Mouse (Mus musculus): Measurements from ENCODE around the gene H2-Q6. TPM values are rescaled to one million over a fixed set of nuclear protein-coding genes. Genes with fewer than 3 reads are reported as not detected.

H2-Q6 gene
- polyA plus RNA-seq, 1 experiment from 2014 or later: 1.0 TPM

Other genes starting within 250 kb of the H2-Q6 start
- 9.0 and 10.2 TPM in 2 replicates for gene Aif1, start 248.8 kb upstream of the H2-Q6 start, polyA plus RNA-seq (2015; fragmentation: Nextera tagmentation; extraction: Ambion mirVana)
- gene Lst1, start 236.4 kb upstream of the H2-Q6 start, polyA plus RNA-seq (2015; fragmentation: Nextera tagmentation; extraction: Ambion mirVana): 10.1 and 12.1 TPM in 2 replicates
- gene Ltb, start 230.4 kb upstream of the H2-Q6 start, polyA plus RNA-seq (2015; fragmentation: Nextera tagmentation; extraction: Ambion mirVana): 0.99 and 1.3 TPM in 2 replicates
- 0.27 and 0.36 TPM in 2 replicates for gene Tnf, start 222.8 kb upstream of the H2-Q6 start, polyA plus RNA-seq (2015; fragmentation: Nextera tagmentation; extraction: Ambion mirVana)
- gene Lta, start 219.5 kb upstream of the H2-Q6 start, polyA plus RNA-seq (2015; fragmentation: Nextera tagmentation; extraction: Ambion mirVana): not detected in 2 replicates
- 0.40 and 0.60 TPM in 2 replicates for gene Gm16181, start 204.0 kb upstream of the H2-Q6 start, polyA plus RNA-seq (2015; fragmentation: Nextera tagmentation; extraction: Ambion mirVana)
- gene Atp6v1g2, start 191.2 kb upstream of the H2-Q6 start, polyA plus RNA-seq (2015; fragmentation: Nextera tagmentation; extraction: Ambion mirVana): 4.2 and 5.3 TPM in 2 replicates
- 11.3 and 12.2 TPM in 2 replicates for gene Nfkbil1, start 189.1 kb upstream of the H2-Q6 start, polyA plus RNA-seq (2015; fragmentation: Nextera tagmentation; extraction: Ambion mirVana)
- gene Ddx39b, start 183.1 kb upstream of the H2-Q6 start, polyA plus RNA-seq (2015; fragmentation: Nextera tagmentation; extraction: Ambion mirVana): 552 and 562 TPM in 2 replicates
- 29.1 and 30.8 TPM in 2 replicates for gene H2-D1, start 162.1 kb upstream of the H2-Q6 start, polyA plus RNA-seq (2015; fragmentation: Nextera tagmentation; extraction: Ambion mirVana)
- gene H2-Q1, start 104.4 kb upstream of the H2-Q6 start, polyA plus RNA-seq (2015; fragmentation: Nextera tagmentation; extraction: Ambion mirVana): 0.09 and 0.31 TPM in 2 replicates
- gene H2-Q2, start 82.6 kb upstream of the H2-Q6 start, polyA plus RNA-seq (2015; fragmentation: Nextera tagmentation; extraction: Ambion mirVana): 0.69 and 0.89 TPM in 2 replicates
- 4.6 and 5.1 TPM in 2 replicates for gene H2-Q4, start 45.2 kb upstream of the H2-Q6 start, polyA plus RNA-seq (2015; fragmentation: Nextera tagmentation; extraction: Ambion mirVana)
- gene H2-Q7, start 14.3 kb downstream of the H2-Q6 start, polyA plus RNA-seq (2015; fragmentation: Nextera tagmentation; extraction: Ambion mirVana): 9.4 TPM in 2 replicates
- 0.32 and 1.1 TPM in 2 replicates for gene H2-Q10, start 45.2 kb downstream of the H2-Q6 start, polyA plus RNA-seq (2015; fragmentation: Nextera tagmentation; extraction: Ambion mirVana)
- gene Pou5f1, start 81.2 kb downstream of the H2-Q6 start, polyA plus RNA-seq (2015; fragmentation: Nextera tagmentation; extraction: Ambion mirVana): 0.23 TPM in 1 of 2 replicates, not detected in the other
- 68.6 and 70.6 TPM in 2 replicates for gene Tcf19, start 92.0 kb downstream of the H2-Q6 start, polyA plus RNA-seq (2015; fragmentation: Nextera tagmentation; extraction: Ambion mirVana)
- gene Cchcr1, start 92.2 kb downstream of the H2-Q6 start, polyA plus RNA-seq (2015; fragmentation: Nextera tagmentation; extraction: Ambion mirVana): 20.9 and 22.1 TPM in 2 replicates
- 1.9 TPM in 2 replicates for gene Psors1c2, start 108.4 kb downstream of the H2-Q6 start, polyA plus RNA-seq (2015; fragmentation: Nextera tagmentation; extraction: Ambion mirVana)
- gene Cdsn, start 127.3 kb downstream of the H2-Q6 start, polyA plus RNA-seq (2015; fragmentation: Nextera tagmentation; extraction: Ambion mirVana): 0.06 and 0.11 TPM in 2 replicates
- gene 2300002M23Rik, start 142.6 kb downstream of the H2-Q6 start, polyA plus RNA-seq (2015; fragmentation: Nextera tagmentation; extraction: Ambion mirVana): 0.38 TPM in 1 of 2 replicates, not detected in the other
- not detected in 2 replicates for gene Sfta2, start 176.7 kb downstream of the H2-Q6 start, polyA plus RNA-seq (2015; fragmentation: Nextera tagmentation; extraction: Ambion mirVana)
- not detected in 2 replicates for gene Gm9573, start 201.8 kb downstream of the H2-Q6 start, polyA plus RNA-seq (2015; fragmentation: Nextera tagmentation; extraction: Ambion mirVana)
- gene Mucl3, start 218.8 kb downstream of the H2-Q6 start, polyA plus RNA-seq (2015; fragmentation: Nextera tagmentation; extraction: Ambion mirVana): 0.11 and 0.24 TPM in 2 replicates
- gene Vars2, start 242.7 kb downstream of the H2-Q6 start, polyA plus RNA-seq (2015; fragmentation: Nextera tagmentation; extraction: Ambion mirVana): 17.8 and 21.0 TPM in 2 replicates
- gene Gtf2h4, start 248.9 kb downstream of the H2-Q6 start, polyA plus RNA-seq (2015; fragmentation: Nextera tagmentation; extraction: Ambion mirVana): 45.3 and 48.0 TPM in 2 replicates

All from limb, embryonic 13.5 days (tissue).